ENCODE assay signal across 8 mouse cellular contexts in genomic region chr11:40692511-40693365, GRCm38 (mm10). TPM values are rescaled to one million over a fixed set of nuclear protein-coding genes. Genes with fewer than 3 reads are reported as not detected.
DNase-seq lines count a peak whose midpoint lies in the region; ATAC-seq lines count a peak whose summit lies in the region.

No protein-coding gene starts in this region.

- DNase-seq in ZHBTc4 (ENCODE audit: low read depth, low spot score) = peak; percentile 97
- DNase-seq in gastrocnemius, adult 8-10 months (ENCODE audit: low spot score in 2 of 2) = peak; percentile 85 to 93
- DNase-seq in induced T-regulatory cell, adult 2 months (ENCODE audit: low read depth) = peak; percentile 96
- peak; percentile 81 to 95 for DNase-seq in left cerebral cortex, adult 9 months (ENCODE audit: low spot score in 2 of 2)
- DNase-seq in right cerebral cortex, postnatal 14 days = peak; percentile 91
- DNase-seq in urinary bladder, postnatal 36 days (ENCODE audit: low spot score in 2 of 2) = peak; percentile 91 to 95

- ATAC-seq in common myeloid progenitor, adult 5-6 weeks (replicated peaks; ENCODE audit: low read depth, poor library complexity, severe bottlenecking) = peak; percentile 81
- ATAC-seq in megakaryocyte progenitor cell, adult 5-6 weeks (replicated peaks; ENCODE audit: poor library complexity) = peak; percentile 73

RNA-seq across cellular contexts. Expression of gene Mat2b, which starts 2.3 kb away (rescaled TPM):
- 112 and 124 TPM in 2 replicates for total RNA-seq in common myeloid progenitor, adult 5-6 weeks (2017)
- total RNA-seq in gastrocnemius, adult 8-10 months (2022) = 10 to 100 TPM; 58.9 to 73.5 (median 64.8) TPM
- 98.1 and 103 TPM in 2 replicates for total RNA-seq in megakaryocyte progenitor cell, adult 5-6 weeks (2015)
- total RNA-seq in megakaryocyte progenitor cell, adult 5-6 weeks (2017) = 130 and 141 TPM in 2 replicates

RNA-seq across cellular contexts. Expression of gene Hmmr, which starts 40.5 kb away (rescaled TPM):
- total RNA-seq in common myeloid progenitor, adult 5-6 weeks (2017) = 93.3 and 111 TPM in 2 replicates
- total RNA-seq in gastrocnemius, adult 8-10 months (2022) = not detected
- 76.6 and 78.8 TPM in 2 replicates for total RNA-seq in megakaryocyte progenitor cell, adult 5-6 weeks (2015)
- total RNA-seq in megakaryocyte progenitor cell, adult 5-6 weeks (2017) = 83.6 and 88.2 TPM in 2 replicates

RNA-seq across cellular contexts. Expression of gene Nudcd2, which starts 40.7 kb away (rescaled TPM):
- total RNA-seq in common myeloid progenitor, adult 5-6 weeks (2017) = 173 and 217 TPM in 2 replicates
- 10 to 100 TPM; 13.1 to 14.5 (median 13.6) TPM for total RNA-seq in gastrocnemius, adult 8-10 months (2022)
- total RNA-seq in megakaryocyte progenitor cell, adult 5-6 weeks (2015) = 122 and 135 TPM in 2 replicates
- 201 and 209 TPM in 2 replicates for total RNA-seq in megakaryocyte progenitor cell, adult 5-6 weeks (2017)

Comparison
In these comparisons a context has a peak if more than half of its experiments do, and no peak if none do; other contexts are left out.
1. Peak in every context shown above with its lines: DNase-seq and ATAC-seq.
2. RNA of gene Hmmr, which starts 40.5 kb away (total RNA-seq): 93.3 to 111 TPM in common myeloid progenitor, adult 5-6 weeks and 76.6 to 88.2 TPM in megakaryocyte progenitor cell, adult 5-6 weeks; not detected in gastrocnemius, adult 8-10 months; every median in the first group is over 10 times any median in the second.
3. RNA of gene Nudcd2, which starts 40.7 kb away (total RNA-seq): 122 to 209 TPM in megakaryocyte progenitor cell, adult 5-6 weeks and 173 to 217 TPM in common myeloid progenitor, adult 5-6 weeks; 13.1 to 14.5 TPM in gastrocnemius, adult 8-10 months; every median in the first group is over 4 times any median in the second.